Mouse (Mus musculus) heart, postnatal 36 days (tissue): ENCODE measurements around the gene Gab3. TPM values are rescaled to one million over a fixed set of nuclear protein-coding genes. Genes with fewer than 3 reads are reported as not detected.
"Not testable (repeated sequence)": the region's sequence is repeated elsewhere in the genome, so short reads cannot be mapped to it uniquely, and the experiment has no call there.

Source experiments
- DNase-seq, 2 experiments: peaks; one replicate each; pipeline ENCODE4 v3.0.0; 2021 to 2022
- intact Hi-C: fragments of 180-260 bp; cut with DNase I; formaldehyde crosslinking; loops from one replicate; pipeline ENCODE4 v1.15.1; 2025
- total RNA-seq, 2 experiments: library from RNA; stranded (reverse); gene quantifications; 2 replicates each; pipeline ENCODE4 v1.2.3; 2021

The Gab3 gene
- total RNA-seq, 2 experiments from 2014 or later: 1.3 to 1.5 TPM

- intact Hi-C loops: no loop called here
- no peak for DNase-seq
Observed at GRCm38 (mm10) chrX:75036626-75037025, 48.6 kb downstream of the Gab3 start.

GRCm38 (mm10) chrX:75035162-75035561 lies 50.1 kb downstream of the Gab3 start:
- no peak for DNase-seq
- intact Hi-C loops: no loop called here

- DNase-seq, intact Hi-C loops: not testable (repeated sequence)
Observed at GRCm38 (mm10) chrX:75034054-75034453, 51.2 kb downstream of the Gab3 start.

- DNase-seq: no peak
- intact Hi-C loops: no loop called here
Observed at GRCm38 (mm10) chrX:74983734-74984133, 101.5 kb downstream of the Gab3 start.

- peak in 1 of 2 experiments; percentile 4 for DNase-seq
- intact Hi-C loops: not testable (repeated sequence)
Observed at GRCm38 (mm10) chrX:74962899-74963298, 122.4 kb downstream of the Gab3 start.

- intact Hi-C loops, DNase-seq: not testable (repeated sequence)
Observed at GRCm38 (mm10) chrX:74959161-74959560, 126.1 kb downstream of the Gab3 start.

Other genes starting within 250 kb of the Gab3 start
- gene Gm5936, start 248.3 kb downstream of the Gab3 start, total RNA-seq: not detected
- 10 to 100 TPM; 18.0 to 24.5 TPM for gene Dkc1, start 10.4 kb upstream of the Gab3 start, total RNA-seq
- 10 to 100 TPM; 12.6 to 12.9 TPM for gene Mpp1, start 45.6 kb upstream of the Gab3 start, total RNA-seq
- not detected for gene Smim9, start 78.3 kb upstream of the Gab3 start, total RNA-seq